Mouse (Mus musculus) thymus, postnatal 14 days (tissue): ENCODE data around the gene Atp6v0a1.
A peak's percentile ranks its signal among the peaks of the same experiment; 100 is the strongest.

Experiments used
- DNase-seq: peaks from one replicate; pipeline ENCODE4 v3.0.0; 2021

Atp6v0a1 gene

GRCm38 (mm10) chr11:101062971-101063675, 53.9 kb downstream of the Atp6v0a1 start:
- DNase-seq = no peak

- DNase-seq = peak; percentile 90
Observed at GRCm38 (mm10) chr11:101063676-101064327, 54.5 kb downstream of the Atp6v0a1 start.

GRCm38 (mm10) chr11:101064462-101064861, 55.2 kb downstream of the Atp6v0a1 start:
- DNase-seq = no peak

- DNase-seq = no peak
Observed at GRCm38 (mm10) chr11:101065002-101065401, 55.8 kb downstream of the Atp6v0a1 start.

- peak; percentile 90 for DNase-seq
Observed at GRCm38 (mm10) chr11:101066549-101067412, 57.5 kb downstream of the Atp6v0a1 start.

GRCm38 (mm10) chr11:101069391-101070188, 60.3 kb downstream of the Atp6v0a1 start, which contains the start of gene Naglu:
Naglu (plus strand) TSS chr11:101070012.
- DNase-seq = peak; percentile 93

- no peak for DNase-seq
Observed at GRCm38 (mm10) chr11:101070189-101070527, 60.9 kb downstream of the Atp6v0a1 start.

- no peak for DNase-seq
Observed at GRCm38 (mm10) chr11:101070987-101071386, 61.7 kb downstream of the Atp6v0a1 start.

- DNase-seq = no peak
Observed at GRCm38 (mm10) chr11:101071810-101072428, 62.7 kb downstream of the Atp6v0a1 start.

- no peak for DNase-seq
Observed at GRCm38 (mm10) chr11:101078121-101078520, 68.9 kb downstream of the Atp6v0a1 start, which contains the start of gene Hsd17b1. Hsd17b1 (plus strand) TSS chr11:101078411.

- DNase-seq = peak; percentile 67
Observed at GRCm38 (mm10) chr11:101079746-101080145, 70.5 kb downstream of the Atp6v0a1 start.

GRCm38 (mm10) chr11:101080421-101080820, 71.2 kb downstream of the Atp6v0a1 start:
- no peak for DNase-seq

- no peak for DNase-seq
Observed at GRCm38 (mm10) chr11:101081659-101082058, 72.4 kb downstream of the Atp6v0a1 start.

GRCm38 (mm10) chr11:101082208-101083082, 73.2 kb downstream of the Atp6v0a1 start, which contains the start of gene Coasy:
Coasy (plus strand) TSS chr11:101082565.
- DNase-seq = peak; percentile 86

GRCm38 (mm10) chr11:101083083-101083697, 73.9 kb downstream of the Atp6v0a1 start:
- DNase-seq = no peak

GRCm38 (mm10) chr11:101084246-101084645, 75.0 kb downstream of the Atp6v0a1 start:
- no peak for DNase-seq

- no peak for DNase-seq
Observed at GRCm38 (mm10) chr11:101084811-101085210, 75.6 kb downstream of the Atp6v0a1 start.

- DNase-seq = no peak
Observed at GRCm38 (mm10) chr11:101085617-101086322, 76.5 kb downstream of the Atp6v0a1 start.

- DNase-seq = no peak
Observed at GRCm38 (mm10) chr11:101086323-101086674, 77.0 kb downstream of the Atp6v0a1 start.
